Mouse (Mus musculus) brain, embryonic 14.5 days (tissue): Measurements from ENCODE around the gene Btaf1.

Source experiments
- CTCF ChIP-seq: fragments of 200-500 bp; IDR thresholded peaks from 2 replicates; pipeline ENCODE4 v1.5.1; 2012; ENCODE audit warnings: inconsistent platforms, mild to moderate bottlenecking, moderate library complexity, borderline replicate concordance; ENCODE audit not compliant: insufficient read depth, insufficient read length; ENCODE audit errors: extremely low read depth
- POLR2A ChIP-seq: fragments of 200-500 bp; IDR thresholded peaks from 2 replicates; pipeline ENCODE4 v1.6.1; 2012; ENCODE audit warnings: mild to moderate bottlenecking, inconsistent platforms, borderline replicate concordance; ENCODE audit not compliant: poor library complexity, insufficient read depth, insufficient read length, severe bottlenecking; ENCODE audit errors: extremely low read depth

DNA sequence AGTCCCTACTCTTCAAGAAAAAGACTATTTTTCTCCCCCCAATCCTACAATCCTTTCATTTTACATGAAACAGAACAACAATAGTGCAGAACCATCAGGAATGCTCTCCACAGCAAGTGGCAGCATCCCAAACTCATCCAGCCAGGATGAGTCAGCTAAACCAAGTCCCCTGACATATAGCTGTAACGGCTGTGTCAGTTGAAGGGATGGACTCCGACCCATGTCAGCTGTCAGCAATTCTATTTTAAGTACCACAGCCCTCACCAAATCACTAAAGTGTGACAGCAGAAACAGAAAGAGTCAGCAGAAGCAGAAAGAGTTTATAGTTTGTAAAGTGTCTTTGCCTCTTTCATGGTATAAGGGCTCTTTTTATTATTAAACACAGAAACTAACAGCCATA, 133.7 kb downstream of the Btaf1 start:
- TF ChIP-seq CTCF (no peak), POLR2A (no peak)
